Mouse (Mus musculus) neural tube, embryonic 14.5 days (tissue): ENCODE results near the gene Gphb5. TPM values are rescaled to one million over a fixed set of nuclear protein-coding genes. Genes with fewer than 3 reads are reported as not detected.

Source experiments
- ATAC-seq: fragments of 200-750 bp; cut with Nextera tagmentation; 2 replicates; pipeline ENCODE4 v1.8.0; 2017; ENCODE audit warnings: low read depth, mild to moderate bottlenecking, moderate TSS enrichment, moderate library complexity
- H3K27ac ChIP-seq: fragments of 300-500 bp; sonication (generic); 2 replicates; pipeline ENCODE4 v1.5.1; 2014; ENCODE audit warnings: low read depth, mild to moderate bottlenecking, control low read depth, low read length, moderate library complexity, mixed read lengths
- H3K27me3 ChIP-seq: fragments of 300-500 bp; sonication (generic); 2 replicates; pipeline ENCODE4 v1.6.1; 2014; ENCODE audit warnings: low read length; ENCODE audit not compliant: control insufficient read depth, insufficient read depth
- H3K36me3 ChIP-seq: fragments of 300-500 bp; sonication (generic); 2 replicates; pipeline ENCODE4 v1.6.1; 2014; ENCODE audit warnings: low read length, mixed read lengths; ENCODE audit not compliant: control insufficient read depth, insufficient read depth
- H3K4me1 ChIP-seq: fragments of 300-500 bp; sonication (generic); 2 replicates; pipeline ENCODE4 v1.6.1; 2014; ENCODE audit warnings: low read length; ENCODE audit not compliant: control insufficient read depth, insufficient read depth
- H3K4me2 ChIP-seq: fragments of 300-500 bp; sonication (generic); 2 replicates; pipeline ENCODE4 v1.6.1; 2014; ENCODE audit warnings: mild to moderate bottlenecking, low read depth, low read length, control low read depth
- H3K4me3 ChIP-seq: fragments of 300-500 bp; sonication (generic); 2 replicates; pipeline ENCODE4 v1.5.1; 2014; ENCODE audit warnings: low read depth, low read length, control low read depth, mixed read lengths
- H3K9ac ChIP-seq: fragments of 300-500 bp; sonication (generic); replicated peaks from 2 replicates; pipeline ENCODE4 v1.6.1; 2014; ENCODE audit warnings: low read depth, mild to moderate bottlenecking, control low read depth, low read length, mixed read lengths
- H3K9me3 ChIP-seq: fragments of 300-500 bp; sonication (generic); 2 replicates; pipeline ENCODE4 v1.6.1; 2016; ENCODE audit warnings: low read length; ENCODE audit not compliant: control insufficient read depth
- WGBS: fragments of 180-500 bp; shearing (Covaris S2); extraction: QIAGEN DNeasy Blood & Tissue Kit; methylation state at CpG from one replicate; pipeline ENCODE4 v1.1.7; 2014; 5-methylcytosine and 5-hydroxymethylcytosine counted together
- polyA plus RNA-seq: library from polyadenylated mRNA; unstranded; fragments of >200 nt; fragmentation: Nextera tagmentation; extraction: Ambion mirVana; gene quantifications from 2 replicates; pipeline ENCODE4 v1.2.1, GENCODE M21; 2014

The Gphb5 gene
- not detected in 2 replicates for polyA plus RNA-seq

DNA sequence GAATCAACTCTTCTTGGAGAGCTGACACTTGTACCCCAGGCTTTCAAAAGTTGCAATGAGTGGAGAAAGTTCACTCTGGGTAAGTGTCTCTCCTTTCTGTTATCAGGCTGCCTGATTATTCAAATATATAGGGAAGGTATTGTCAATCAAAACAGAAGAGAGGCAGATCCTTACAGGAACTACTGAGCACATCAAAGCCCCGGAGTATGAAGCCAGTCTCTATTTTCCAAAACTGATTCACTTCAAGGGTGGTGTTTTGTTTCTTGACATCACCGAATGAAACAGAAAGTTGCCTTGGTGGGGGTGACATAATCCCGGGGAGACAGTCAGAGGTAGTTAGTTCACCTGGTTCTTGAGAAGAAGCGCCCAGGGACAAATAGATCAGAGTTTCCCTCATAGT lies at the start of gene Gphb5:
Gene Gphb5 (minus strand): TSS at position 101 of the 400 bp plus-strand sequence.
- ATAC-seq = no peak
- WGBS = 92% methylated on average over 4 of the region's 4 CpGs

DNA sequence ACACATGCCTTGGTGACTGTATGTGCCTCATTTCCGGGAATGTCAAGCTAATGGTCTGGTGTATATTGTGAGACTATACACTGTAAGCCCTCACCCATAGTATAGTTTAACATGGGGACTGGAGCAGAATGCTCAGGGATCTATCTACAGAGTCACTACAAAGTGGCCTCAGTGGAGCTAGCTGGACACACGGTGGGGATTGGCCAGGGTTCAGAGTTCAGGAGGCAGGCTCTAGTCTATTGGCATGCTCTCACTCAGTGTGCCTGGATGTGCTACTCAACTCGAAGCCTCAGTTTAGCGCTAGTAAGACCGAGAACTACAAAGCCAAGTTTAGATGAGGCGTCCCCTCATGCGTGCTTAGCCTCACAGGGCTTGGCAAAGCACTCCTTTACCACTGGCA lies 49.6 kb upstream of the Gphb5 start:
- peaks cover 23% of the 10 kb centered on the region for H3K36me3 ChIP-seq
- 93% methylated on average over 7 of the region's 7 CpGs for WGBS
- no peaks in the 10 kb centered on the region for H3K9me3 ChIP-seq
- H3K27me3 ChIP-seq = no peaks in the 10 kb centered on the region
- no peak overlapping the region for H3K9ac ChIP-seq
- ATAC-seq = no peak
- H3K27ac ChIP-seq = no peak overlapping the region
- no peak overlapping the region for H3K4me2 ChIP-seq
- no peak overlapping the region for H3K4me3 ChIP-seq
- peaks cover 5% of the 10 kb centered on the region; the same call in 1 of the 2 replicates for H3K4me1 ChIP-seq

More for the DNA sequence above, at the start of gene Gphb5:
- no peaks in the 10 kb centered on the region for H3K36me3 ChIP-seq
- H3K4me3 ChIP-seq = no peak within 1 kb of the TSS
- no peak within 1 kb of the TSS for H3K4me2 ChIP-seq
- H3K27ac ChIP-seq = no peak within 1 kb of the TSS
- no peaks in the 10 kb centered on the region for H3K4me1 ChIP-seq
- no peak within 1 kb of the TSS for H3K9ac ChIP-seq
- no peaks in the 10 kb centered on the region for H3K9me3 ChIP-seq
- H3K27me3 ChIP-seq = no peaks in the 10 kb centered on the region

DNA sequence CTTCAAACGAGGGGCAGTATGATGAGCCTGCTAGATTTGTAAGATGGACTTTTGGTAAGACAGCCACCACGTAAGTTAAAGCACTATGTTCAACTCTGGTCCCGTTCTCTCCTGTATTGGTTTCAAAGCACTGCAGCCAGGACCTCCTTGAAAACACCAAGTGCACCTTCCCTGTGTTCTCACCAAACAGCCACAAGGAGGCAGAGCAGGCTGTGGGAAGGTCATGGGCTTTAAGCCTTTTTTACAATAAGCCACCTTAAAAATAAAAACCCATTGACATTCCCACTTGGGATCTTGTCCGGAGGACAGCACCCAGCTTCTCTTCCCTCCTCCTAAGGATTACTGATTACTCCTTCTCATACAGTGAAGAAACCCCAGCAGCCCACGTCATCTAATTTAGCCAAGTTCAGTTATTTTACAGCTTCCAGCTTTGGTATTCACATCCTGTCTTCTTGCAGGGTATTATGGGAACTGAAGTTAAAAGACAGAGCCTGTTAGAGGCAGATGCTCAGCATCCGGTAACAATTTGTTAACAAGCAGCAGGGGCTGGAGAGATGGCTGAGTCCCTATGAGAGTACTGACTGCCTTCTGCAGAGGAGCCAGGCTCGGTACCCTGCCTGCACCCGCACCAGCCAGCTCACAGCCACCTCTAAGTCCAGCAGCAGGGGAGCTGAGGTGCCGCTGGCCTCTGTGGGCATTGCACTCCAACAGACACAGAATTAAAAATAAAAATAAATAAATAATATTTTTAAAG lies 47.6 kb upstream of the Gphb5 start:
- Histone ChIP-seq H3K9me3 (no peaks in the 10 kb centered on the region), H3K4me3 (no peak overlapping the region), H3K27ac (no peak overlapping the region), H3K36me3 (peaks cover 30% of the 10 kb centered on the region), H3K4me1 (no peaks in the 10 kb centered on the region), H3K4me2 (no peak overlapping the region), H3K27me3 (no peaks in the 10 kb centered on the region), H3K9ac (no peak overlapping the region)
- 82% methylated on average over 9 of the region's 9 CpGs for WGBS
- ATAC-seq = peak; percentile 63; the same call in 1 of the 2 replicates

DNA sequence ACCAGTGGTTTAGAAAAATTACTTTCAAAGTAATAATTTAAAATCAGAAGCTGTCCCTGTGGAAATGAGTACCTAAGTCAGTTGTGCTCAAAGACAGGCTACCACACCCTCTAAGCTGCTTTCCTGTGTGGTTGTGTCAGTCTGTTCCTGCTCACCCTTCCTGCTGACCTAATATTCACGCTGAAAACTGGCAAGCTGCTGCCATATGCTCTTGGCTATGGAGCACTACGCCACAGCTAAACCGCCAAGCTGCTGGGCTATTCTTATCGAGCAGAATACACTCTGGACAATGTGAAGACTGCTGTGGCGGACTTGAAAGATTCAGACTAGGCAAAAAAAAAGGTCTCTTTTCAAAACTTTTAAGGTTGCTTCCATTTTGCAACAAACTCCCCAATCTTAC lies 44.0 kb upstream of the Gphb5 start:
- H3K36me3 ChIP-seq = peaks cover 25% of the 10 kb centered on the region
- no peak overlapping the region for H3K4me3 ChIP-seq

DNA sequence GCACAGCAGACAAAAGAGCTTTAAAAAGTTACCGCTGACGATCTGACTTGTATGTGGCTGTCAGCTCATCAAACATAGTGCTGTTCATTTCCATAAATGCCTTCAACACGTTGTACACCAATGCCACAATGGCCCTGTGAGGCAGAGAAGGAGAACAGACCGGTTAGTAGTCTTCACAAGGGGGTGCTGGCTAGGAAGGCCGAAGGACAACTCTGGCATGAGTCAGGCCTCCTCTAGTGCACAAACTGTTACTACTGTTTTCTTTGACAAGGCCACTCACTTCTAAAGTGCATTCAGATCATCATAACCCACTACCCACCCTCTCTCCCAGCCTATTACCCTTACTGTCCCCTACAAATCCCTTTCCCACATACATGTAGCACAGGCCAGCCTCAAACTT lies 43.1 kb upstream of the Gphb5 start:
- Histone ChIP-seq H3K27me3 (no peaks in the 10 kb centered on the region), H3K27ac (no peak overlapping the region), H3K4me3 (no peak overlapping the region), H3K9me3 (no peaks in the 10 kb centered on the region), H3K4me1 (no peaks in the 10 kb centered on the region), H3K36me3 (peaks cover 25% of the 10 kb centered on the region), H3K9ac (no peak overlapping the region), H3K4me2 (no peak overlapping the region)
- ATAC-seq = no peak
- WGBS = 83% methylated on average over 5 of the region's 5 CpGs

More for the DNA sequence above, 44.0 kb upstream of the Gphb5 start:
- Histone ChIP-seq H3K4me2 (no peak overlapping the region), H3K9ac (no peak overlapping the region), H3K9me3 (no peaks in the 10 kb centered on the region), H3K27me3 (no peaks in the 10 kb centered on the region), H3K27ac (no peak overlapping the region), H3K4me1 (no peaks in the 10 kb centered on the region)
- no peak for ATAC-seq
- WGBS = 91% methylated on average over 5 of the region's 5 CpGs

DNA sequence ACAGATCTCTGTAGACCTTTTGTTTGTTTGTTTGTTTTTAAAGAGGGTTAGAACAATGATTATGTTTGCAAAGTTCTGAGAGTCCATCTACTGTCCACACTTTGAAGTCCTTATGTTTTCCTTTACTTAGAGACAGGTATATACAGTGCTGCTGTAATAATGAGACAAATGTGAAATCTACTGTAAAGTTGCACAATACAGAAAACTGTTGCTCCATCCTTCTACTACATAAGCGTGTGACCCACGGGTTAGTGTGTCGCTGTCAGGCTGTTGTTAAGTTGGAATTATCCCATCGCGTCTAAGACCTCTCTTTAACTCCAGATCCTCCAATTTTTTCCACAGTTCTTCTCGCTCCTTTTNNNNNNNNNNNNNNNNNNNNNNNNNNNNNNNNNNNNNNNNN lies 36.9 kb upstream of the Gphb5 start:
- Histone ChIP-seq H3K4me2 (no peak overlapping the region), H3K27me3 (no peaks in the 10 kb centered on the region), H3K9me3 (no peaks in the 10 kb centered on the region), H3K4me1 (no peaks in the 10 kb centered on the region), H3K4me3 (no peak overlapping the region), H3K27ac (no peak overlapping the region), H3K36me3 (peaks cover 16% of the 10 kb centered on the region), H3K9ac (no peak overlapping the region)
- ATAC-seq = no peak
- 93% methylated on average over 6 of the region's 6 CpGs for WGBS

DNA sequence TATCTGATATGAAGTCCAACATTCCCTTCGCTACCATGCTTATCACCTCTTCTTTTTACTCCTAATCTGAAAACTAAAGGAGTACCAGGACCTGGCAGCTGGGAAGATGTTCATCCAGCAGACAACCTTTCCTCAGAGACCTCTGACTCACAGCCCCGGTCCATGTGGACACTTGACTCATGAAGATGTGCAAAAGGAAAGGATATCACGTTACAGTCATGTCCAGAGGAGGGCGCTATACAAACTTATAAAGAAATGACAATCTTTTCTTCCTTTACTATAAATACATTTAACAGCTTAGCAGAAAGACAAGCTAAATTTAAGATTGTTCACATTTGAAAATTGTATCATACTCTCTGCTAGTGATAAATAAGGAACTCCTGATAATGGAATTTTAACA lies 36.4 kb upstream of the Gphb5 start:
- no peaks in the 10 kb centered on the region for H3K27me3 ChIP-seq
- peaks cover 16% of the 10 kb centered on the region for H3K36me3 ChIP-seq
- no peaks in the 10 kb centered on the region for H3K9me3 ChIP-seq
- H3K27ac ChIP-seq = no peak overlapping the region
- no peak overlapping the region for H3K4me2 ChIP-seq
- ATAC-seq = no peak
- H3K4me1 ChIP-seq = no peaks in the 10 kb centered on the region
- no peak overlapping the region for H3K4me3 ChIP-seq
- WGBS = 85% methylated on average over 4 of the region's 4 CpGs
- no peak overlapping the region for H3K9ac ChIP-seq

DNA sequence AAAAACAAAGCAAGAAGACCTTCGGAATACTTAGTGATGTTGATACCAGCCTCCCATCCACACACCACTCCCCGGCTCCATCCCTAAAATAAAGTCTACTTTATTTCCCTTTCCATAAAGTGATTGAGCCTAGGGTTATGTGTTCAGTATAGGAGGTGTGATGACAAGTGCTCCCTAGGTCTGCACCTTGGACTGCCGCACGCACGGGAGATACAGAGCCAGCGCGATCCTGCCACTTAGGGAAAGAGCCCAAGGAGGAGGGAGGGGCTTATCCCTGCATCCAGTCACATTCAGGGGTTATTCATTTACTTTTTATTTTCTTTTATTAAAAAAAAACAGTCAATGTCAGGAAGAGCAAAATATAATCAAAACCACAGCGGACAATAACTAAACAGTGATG lies 34.0 kb upstream of the Gphb5 start:
- no peak overlapping the region for H3K4me2 ChIP-seq
- ATAC-seq = no peak
- no peaks in the 10 kb centered on the region for H3K4me1 ChIP-seq
- peaks cover 16% of the 10 kb centered on the region for H3K36me3 ChIP-seq
- H3K9ac ChIP-seq = no peak overlapping the region
- H3K9me3 ChIP-seq = no peaks in the 10 kb centered on the region
- H3K27me3 ChIP-seq = no peaks in the 10 kb centered on the region
- no peak overlapping the region for H3K4me3 ChIP-seq
- H3K27ac ChIP-seq = no peak overlapping the region
- 96% methylated on average over 8 of the region's 8 CpGs for WGBS

DNA sequence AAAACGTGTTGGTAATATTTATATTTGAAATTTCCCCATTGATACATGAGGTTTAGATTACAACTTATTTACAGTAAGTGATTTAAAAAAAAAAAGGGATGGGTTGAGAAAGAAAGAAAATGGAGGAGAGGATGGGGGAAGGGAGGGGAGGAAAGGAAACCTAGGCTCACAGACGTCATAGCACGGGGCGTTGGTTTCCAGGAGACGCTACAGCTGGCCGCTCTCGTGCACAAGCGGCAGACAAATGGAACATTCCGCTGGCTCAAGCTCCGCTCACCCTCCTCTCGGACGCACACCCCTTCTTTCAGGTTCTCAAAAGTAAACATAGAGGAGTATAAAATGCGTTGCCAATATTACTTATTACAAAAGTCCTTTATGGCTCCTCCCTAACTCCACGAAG lies 33.4 kb upstream of the Gphb5 start:
- H3K36me3 ChIP-seq = peaks cover 16% of the 10 kb centered on the region
- 80% methylated on average over 14 of the region's 14 CpGs for WGBS
- H3K4me2 ChIP-seq = no peak overlapping the region
- H3K27ac ChIP-seq = no peak overlapping the region
- no peak overlapping the region for H3K9ac ChIP-seq
- H3K9me3 ChIP-seq = no peaks in the 10 kb centered on the region
- H3K4me3 ChIP-seq = no peak overlapping the region
- H3K27me3 ChIP-seq = no peaks in the 10 kb centered on the region
- ATAC-seq = no peak
- H3K4me1 ChIP-seq = no peaks in the 10 kb centered on the region
